Mouse (Mus musculus) layer of hippocampus, postnatal 25 days (tissue): Measurements from ENCODE around the gene Wnt9a. TPM values are rescaled to one million over a fixed set of nuclear protein-coding genes. Genes with fewer than 3 reads are reported as not detected.
"Not testable (repeated sequence)": the region's sequence is repeated elsewhere in the genome, so short reads cannot be mapped to it uniquely, and the experiment has no call there.

Experiments
- DNase-seq, 2 experiments: peaks; one replicate each; pipeline ENCODE4 v3.0.0; 2022; ENCODE audit warnings: mixed read lengths in 2 of 2, low spot score in 1 of 2; ENCODE audit errors: extremely low spot score in 1 of 2
- total RNA-seq, 2 experiments: library from RNA; stranded (reverse); gene quantifications; 2 replicates each; pipeline ENCODE4 v1.2.3; 2021

The Wnt9a gene
- total RNA-seq, 2 experiments from 2014 or later: 3.6 to 6.6 TPM

DNA sequence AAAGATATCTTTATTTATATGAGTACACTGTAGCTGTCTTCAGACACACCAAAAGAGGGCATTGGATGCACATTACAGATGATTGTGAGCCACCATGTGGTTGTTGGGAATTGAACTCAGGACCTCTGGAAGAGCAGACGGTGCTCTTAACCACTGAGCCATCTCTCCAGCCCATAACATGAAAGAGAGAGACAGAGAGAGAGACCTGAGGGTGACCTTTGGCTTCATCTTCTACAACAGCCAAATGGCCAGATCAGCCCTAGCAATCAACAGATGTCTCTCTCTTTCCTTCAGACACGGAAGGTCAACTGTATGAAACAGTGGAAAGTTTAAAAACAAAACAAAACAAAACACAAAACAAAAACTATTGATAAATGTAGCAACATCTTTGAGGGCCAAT lies 5.7 kb upstream of the Wnt9a start:
- not testable (repeated sequence) for DNase-seq

DNA sequence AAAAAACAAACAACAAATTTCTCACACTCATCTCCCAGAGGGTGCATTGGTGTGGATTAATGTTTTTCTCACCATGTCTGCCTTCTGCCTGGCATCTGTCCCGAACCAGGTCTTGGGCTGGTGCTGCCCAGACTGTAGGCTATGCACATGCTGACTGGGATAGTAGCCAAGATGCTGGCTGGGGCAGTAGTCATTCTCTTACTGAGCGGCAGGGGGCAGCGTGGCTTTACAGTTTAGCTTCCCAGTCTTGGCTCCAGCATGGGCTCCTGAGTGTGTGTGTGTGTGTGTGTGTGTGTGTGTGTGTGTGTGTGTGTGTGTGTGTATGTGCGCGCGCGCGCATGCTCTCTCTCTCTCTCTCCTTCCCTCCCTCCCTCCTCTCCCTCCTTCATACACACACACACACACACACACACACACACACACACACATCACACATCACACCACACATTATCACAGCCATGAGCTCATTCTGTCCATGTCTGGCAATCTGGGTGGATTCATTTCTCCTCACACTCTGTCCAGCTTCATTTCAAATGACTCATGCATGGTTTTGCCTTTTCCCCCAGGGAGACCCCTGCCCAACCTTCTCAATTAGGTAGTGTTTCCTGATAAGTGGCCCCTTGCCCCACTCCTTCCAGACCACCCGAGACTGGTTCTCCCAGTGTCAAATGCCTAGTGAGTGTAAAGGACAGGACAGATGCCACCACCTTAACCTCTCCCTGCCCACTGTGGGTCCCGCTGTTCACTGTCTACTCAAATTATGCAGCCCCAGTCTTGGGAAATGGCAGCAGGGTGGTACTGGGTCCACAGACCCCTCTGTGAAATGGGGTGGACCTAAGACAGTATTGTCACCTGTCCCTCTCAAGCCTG lies 3.8 kb upstream of the Wnt9a start:
- peak; percentile 73 to 79 for DNase-seq

- DNase-seq: peak in 1 of 2 experiments; percentile 26
These were observed 1.5 kb upstream of the Wnt9a start for GRCm38 (mm10) chr11:59305008-59305820.

DNA sequence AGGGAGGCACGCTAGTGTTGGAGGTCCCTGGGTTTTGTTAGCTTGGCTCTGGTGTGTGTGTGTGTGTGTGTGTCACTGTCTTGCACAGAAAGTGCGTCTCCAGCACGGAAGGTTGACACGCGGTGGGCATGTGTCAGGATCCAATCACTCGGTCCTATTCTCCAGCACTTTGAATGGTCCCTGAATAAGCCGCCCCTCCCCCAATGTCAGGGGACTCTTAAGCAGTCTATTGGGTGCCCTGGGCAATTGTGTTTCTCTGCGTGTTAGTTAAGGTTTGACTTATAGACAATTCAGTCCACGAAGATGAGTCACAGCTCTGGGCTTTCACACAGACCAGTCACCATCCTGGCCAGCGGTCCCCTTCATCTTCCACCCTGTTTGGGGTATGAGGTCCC lies 910 bp upstream of the Wnt9a start:
- DNase-seq: no peak

DNA sequence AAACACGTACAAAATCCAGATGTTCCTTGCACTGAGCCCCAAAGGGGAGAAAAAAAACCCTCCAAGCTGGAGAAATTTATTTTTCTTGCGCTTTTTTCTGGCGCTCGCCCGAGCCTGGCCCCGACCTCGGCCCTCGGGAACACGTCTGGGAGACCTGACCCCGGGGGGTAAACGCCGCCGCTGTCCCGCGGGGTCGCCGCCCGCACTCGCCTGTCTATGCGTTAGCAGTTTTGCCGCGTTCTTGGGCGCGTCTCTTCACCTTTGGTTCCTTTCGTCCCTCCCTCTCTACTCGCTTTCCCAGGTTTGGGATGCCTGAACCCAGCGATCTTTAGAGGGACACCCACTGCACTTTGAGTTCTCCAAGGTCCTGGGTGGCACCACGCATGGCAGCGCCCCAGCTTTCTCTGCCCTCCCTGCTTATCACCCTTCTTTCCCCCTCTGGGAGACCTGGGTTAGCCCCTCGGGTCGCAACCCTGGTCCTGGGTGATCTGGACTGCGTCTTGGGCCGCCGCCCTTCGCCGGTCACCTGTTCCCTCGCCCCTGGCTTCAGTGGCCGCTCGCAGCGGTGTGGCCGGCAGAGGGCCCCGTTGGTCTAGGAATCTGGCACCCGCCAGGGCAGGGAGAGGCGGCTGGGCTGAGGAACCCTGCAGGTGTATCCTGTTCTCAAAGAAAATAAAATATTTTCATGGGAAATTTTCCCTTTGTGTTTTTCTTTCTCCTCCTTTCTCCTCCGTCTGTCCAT lies 865 bp downstream of the Wnt9a start:
- DNase-seq: peak; percentile 77 to 81

DNA sequence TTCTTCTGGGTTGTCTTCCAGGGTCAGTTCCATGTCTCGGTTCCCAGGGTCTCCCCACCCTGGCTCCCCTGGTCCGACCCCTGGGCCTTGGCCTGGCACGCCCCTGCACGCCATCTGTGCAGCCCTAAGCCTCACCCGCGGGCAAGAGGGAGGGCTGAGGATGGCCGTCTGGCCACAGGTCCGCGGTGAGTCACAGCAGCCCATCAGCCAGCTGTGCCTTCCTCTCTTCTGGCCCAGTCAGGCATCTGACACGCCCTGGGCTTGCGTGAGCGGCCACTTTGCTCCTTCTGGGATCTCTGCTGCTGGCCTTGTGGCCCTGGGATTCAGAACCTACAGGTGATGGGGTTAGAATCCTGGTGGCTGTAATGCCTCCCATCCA lies 1.4 kb downstream of the Wnt9a start:
- DNase-seq: no peak

- no peak for DNase-seq
These were observed 1.9 kb downstream of the Wnt9a start for GRCm38 (mm10) chr11:59308625-59309024.

DNA sequence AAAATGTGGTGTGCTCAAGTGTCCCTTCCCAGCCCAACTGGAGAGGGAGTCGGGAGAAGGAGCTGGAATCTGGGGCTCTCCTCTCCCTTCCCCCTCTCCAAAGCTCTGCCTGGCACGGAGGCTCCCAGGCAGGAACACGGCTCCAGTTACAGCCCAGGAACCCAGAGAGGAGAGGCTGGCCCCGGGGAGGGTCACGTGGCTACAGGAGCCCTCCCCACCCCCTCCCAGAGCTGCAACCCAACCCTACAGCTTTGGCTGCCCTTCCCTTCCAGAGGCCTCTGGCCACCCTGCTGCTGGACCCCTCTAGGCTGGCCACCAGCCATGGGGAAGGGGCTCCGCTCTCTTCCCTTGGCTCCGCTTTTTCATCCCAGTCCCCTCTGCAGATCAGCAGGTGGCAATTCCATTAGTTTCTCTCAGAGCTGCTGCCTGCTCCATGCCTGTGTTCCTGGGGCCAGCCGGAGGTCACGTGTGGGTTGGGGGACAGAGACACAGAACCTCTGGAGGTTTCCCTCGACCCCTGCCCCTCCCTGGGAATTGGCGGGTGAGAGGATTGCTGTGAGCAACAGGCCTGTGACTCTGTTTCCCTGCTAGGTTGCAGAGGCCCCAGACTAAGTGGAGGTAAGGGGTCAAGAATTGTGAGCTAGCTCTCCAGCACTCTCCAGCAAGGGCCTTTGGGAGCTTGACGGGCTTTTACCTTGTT lies 2.5 kb downstream of the Wnt9a start:
- no peak for DNase-seq

- no peak for DNase-seq
These were observed 3.2 kb downstream of the Wnt9a start for GRCm38 (mm10) chr11:59309976-59310375.

GRCm38 (mm10) chr11:59312060-59312459 lies 5.3 kb downstream of the Wnt9a start:
- no peak for DNase-seq

GRCm38 (mm10) chr11:59312501-59312900 lies 5.8 kb downstream of the Wnt9a start:
- DNase-seq: no peak

DNA sequence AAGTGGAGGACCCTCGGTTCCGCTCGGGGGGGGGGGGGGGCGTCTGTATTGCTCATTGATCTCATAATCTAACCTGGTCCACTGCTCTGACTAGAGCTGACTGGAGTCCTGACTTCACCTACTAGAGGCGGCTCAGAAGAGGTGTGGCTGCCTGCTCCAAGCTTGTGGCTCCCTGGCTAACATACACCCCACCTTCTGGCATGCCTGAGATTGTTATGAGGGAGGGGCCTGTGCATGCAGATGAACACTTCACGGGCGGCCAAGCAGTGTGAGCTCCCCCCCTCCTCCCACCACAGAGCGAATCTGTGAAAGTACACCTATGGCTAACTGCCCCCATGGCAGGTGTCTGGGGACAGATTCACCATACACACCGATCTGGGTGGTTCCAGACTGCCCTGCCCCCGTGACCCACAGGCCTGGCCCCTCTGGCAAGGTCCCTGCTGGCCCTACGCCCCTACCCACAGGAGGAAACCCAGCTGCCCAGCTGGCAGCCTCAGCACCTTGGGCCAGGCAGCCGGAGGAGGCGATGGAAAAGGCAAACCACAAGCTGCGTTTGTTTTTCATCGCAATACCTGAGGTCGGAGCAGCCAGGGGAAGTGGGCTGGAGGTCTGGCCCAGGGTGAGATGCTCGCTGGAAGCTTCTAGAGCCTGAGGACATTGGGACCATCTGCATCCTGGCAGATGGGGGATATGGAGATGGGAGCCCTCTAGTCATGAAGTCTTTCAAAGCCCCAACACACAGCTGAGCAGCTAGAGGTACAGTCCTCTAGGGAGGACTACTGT lies 6.5 kb downstream of the Wnt9a start:
- DNase-seq: no peak

GRCm38 (mm10) chr11:59313944-59314343 lies 7.2 kb downstream of the Wnt9a start:
- DNase-seq: no peak

GRCm38 (mm10) chr11:59316517-59316916 lies 9.8 kb downstream of the Wnt9a start:
- no peak for DNase-seq

GRCm38 (mm10) chr11:59322988-59323387 lies 16.3 kb downstream of the Wnt9a start:
- DNase-seq: no peak

- DNase-seq: no peak
These were observed 18.0 kb downstream of the Wnt9a start for GRCm38 (mm10) chr11:59324777-59325176.

DNA sequence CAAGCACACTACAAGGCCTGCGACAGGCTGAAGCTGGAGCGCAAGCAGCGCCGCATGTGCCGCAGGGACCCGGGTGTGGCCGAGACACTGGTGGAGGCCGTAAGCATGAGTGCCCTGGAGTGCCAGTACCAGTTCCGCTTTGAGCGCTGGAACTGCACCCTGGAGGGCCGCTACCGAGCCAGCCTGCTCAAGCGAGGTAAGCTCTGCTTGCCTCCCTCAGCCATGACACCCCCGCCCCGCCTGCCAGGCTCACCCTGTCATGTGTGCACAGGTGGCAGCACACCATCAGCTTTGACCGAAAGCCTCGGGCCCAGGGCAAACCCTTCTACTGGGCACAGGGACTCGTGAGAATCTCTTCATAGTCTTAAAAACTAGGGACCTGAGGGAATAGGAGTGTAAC lies 20.9 kb downstream of the Wnt9a start:
- no peak for DNase-seq

- DNase-seq: no peak
These were observed 22.9 kb downstream of the Wnt9a start for GRCm38 (mm10) chr11:59329616-59330015.

- peak; percentile 57 to 83 for DNase-seq
These were observed 23.8 kb downstream of the Wnt9a start for GRCm38 (mm10) chr11:59330560-59330959.
